Mouse (Mus musculus): Measurements from ENCODE around the gene Abhd12b.
"Not testable (repeated sequence)": the region's sequence is repeated elsewhere in the genome, so short reads cannot be mapped to it uniquely, and the experiment has no call there.

Abhd12b gene

GRCm38 (mm10) chr12:70140542-70140941 lies 13.4 kb upstream of the Abhd12b start:
- no peak for DNase-seq

- DNase-seq: no peak
These were observed 12.9 kb upstream of the Abhd12b start for GRCm38 (mm10) chr12:70140993-70141576.

GRCm38 (mm10) chr12:70144106-70144587 lies 9.8 kb upstream of the Abhd12b start:
- DNase-seq: not testable (repeated sequence)

- DNase-seq: peak; percentile 39
These were observed 9.1 kb upstream of the Abhd12b start for GRCm38 (mm10) chr12:70144637-70145448.

GRCm38 (mm10) chr12:70145586-70145985 lies 8.4 kb upstream of the Abhd12b start:
- DNase-seq: no peak

GRCm38 (mm10) chr12:70147986-70148630 lies 5.8 kb upstream of the Abhd12b start:
- no peak for DNase-seq

GRCm38 (mm10) chr12:70148631-70149265 lies 5.2 kb upstream of the Abhd12b start:
- DNase-seq: no peak

- no peak for DNase-seq
These were observed 2.3 kb downstream of the Abhd12b start for GRCm38 (mm10) chr12:70156222-70156621.

- no peak for DNase-seq
These were observed 3.5 kb downstream of the Abhd12b start for GRCm38 (mm10) chr12:70157292-70158066.

- DNase-seq: no peak
These were observed 7.1 kb downstream of the Abhd12b start for GRCm38 (mm10) chr12:70161057-70161456.

GRCm38 (mm10) chr12:70164741-70165140 lies 10.8 kb downstream of the Abhd12b start:
- no peak for DNase-seq

GRCm38 (mm10) chr12:70167950-70168349 lies 14.0 kb downstream of the Abhd12b start:
- no peak for DNase-seq

GRCm38 (mm10) chr12:70169969-70170368 lies 16.0 kb downstream of the Abhd12b start:
- no peak for DNase-seq

- not testable (repeated sequence) for DNase-seq
These were observed 29.6 kb downstream of the Abhd12b start for GRCm38 (mm10) chr12:70183507-70183906.

GRCm38 (mm10) chr12:70184173-70184783 lies 30.3 kb downstream of the Abhd12b start:
- no peak for DNase-seq

- DNase-seq: no peak
These were observed 38.4 kb downstream of the Abhd12b start for GRCm38 (mm10) chr12:70192267-70192727.

- no peak for DNase-seq
These were observed 41.5 kb downstream of the Abhd12b start for GRCm38 (mm10) chr12:70195426-70195825.

- DNase-seq: no peak
These were observed 42.4 kb downstream of the Abhd12b start for GRCm38 (mm10) chr12:70196341-70196740.

- no peak for DNase-seq
These were observed 48.1 kb downstream of the Abhd12b start for GRCm38 (mm10) chr12:70201926-70202529.

- no peak for DNase-seq
These were observed 50.5 kb downstream of the Abhd12b start for GRCm38 (mm10) chr12:70204433-70204832.

- DNase-seq: no peak
These were observed 54.3 kb downstream of the Abhd12b start for GRCm38 (mm10) chr12:70208214-70208613.

Measured in layer of hippocampus, adult 9-11 months (tissue).